Mouse (Mus musculus) thymus, postnatal 4 days (tissue): ENCODE measurements at regions not wholly inside any gene's neighbourhood (a gene's known extent, or its start where the extent isn't known, plus 50 kb on each side); places are given as distances from the start of the nearest gene placed in this dataset.
A peak's percentile ranks its signal among the peaks of the same experiment; 100 is the strongest.

ENCODE experiments used
- DNase-seq: peaks from one replicate; pipeline ENCODE4 v3.0.0; 2021

- no peak for DNase-seq
Observed at GRCm38 (mm10) chr13:46116576-46116975, 151.8 kb upstream of the Atxn1 start.

GRCm38 (mm10) chr13:46104971-46105370 is 140.2 kb upstream of the Atxn1 start:
- DNase-seq: no peak

GRCm38 (mm10) chr13:46098621-46099020 is 133.8 kb upstream of the Atxn1 start:
- DNase-seq: no peak

DNA sequence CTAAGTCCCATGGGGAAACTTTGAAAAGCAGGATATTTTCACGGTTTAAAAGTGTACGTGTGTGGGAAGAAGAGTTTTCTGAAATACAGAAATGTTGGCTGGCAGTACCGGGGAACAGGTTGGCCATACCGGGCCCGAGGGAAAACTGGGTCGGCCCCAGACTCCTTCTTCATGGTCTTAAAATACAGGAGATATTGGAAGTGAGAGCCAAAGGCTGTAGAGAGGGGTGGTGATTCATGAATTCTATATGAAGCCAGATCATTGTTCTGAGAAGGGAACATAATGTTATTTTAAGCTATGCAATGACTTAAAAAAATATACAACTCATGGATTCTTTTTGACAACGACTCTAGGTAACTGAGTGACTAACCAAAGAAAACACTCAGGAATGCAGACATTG is 133.3 kb upstream of the Atxn1 start:
- DNase-seq: no peak

DNA sequence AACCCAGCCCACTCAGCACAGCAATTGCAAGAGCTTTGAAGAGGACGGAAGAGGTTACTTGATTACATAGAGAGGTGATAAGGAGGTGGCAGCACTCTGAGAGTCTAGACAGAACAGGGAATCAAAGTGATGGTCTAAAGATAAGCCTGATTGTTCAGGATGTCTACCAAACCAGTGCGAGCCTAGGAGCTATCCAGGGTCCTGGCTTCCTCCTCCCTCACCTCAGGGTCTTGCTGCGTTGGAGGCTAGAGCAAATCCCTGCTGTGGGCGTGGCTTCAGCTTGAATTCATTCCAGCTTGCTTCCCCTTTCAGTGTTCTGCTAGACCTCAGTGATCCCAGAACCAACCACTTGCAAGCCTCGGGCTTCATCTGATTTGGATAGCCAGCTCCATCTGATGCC is 132.2 kb upstream of the Atxn1 start:
- DNase-seq: peak; percentile 26

GRCm38 (mm10) chr13:46096416-46096815 is 131.6 kb upstream of the Atxn1 start:
- DNase-seq: no peak

- DNase-seq: no peak
Observed at GRCm38 (mm10) chr13:46092787-46093186, 128.0 kb upstream of the Atxn1 start.

DNA sequence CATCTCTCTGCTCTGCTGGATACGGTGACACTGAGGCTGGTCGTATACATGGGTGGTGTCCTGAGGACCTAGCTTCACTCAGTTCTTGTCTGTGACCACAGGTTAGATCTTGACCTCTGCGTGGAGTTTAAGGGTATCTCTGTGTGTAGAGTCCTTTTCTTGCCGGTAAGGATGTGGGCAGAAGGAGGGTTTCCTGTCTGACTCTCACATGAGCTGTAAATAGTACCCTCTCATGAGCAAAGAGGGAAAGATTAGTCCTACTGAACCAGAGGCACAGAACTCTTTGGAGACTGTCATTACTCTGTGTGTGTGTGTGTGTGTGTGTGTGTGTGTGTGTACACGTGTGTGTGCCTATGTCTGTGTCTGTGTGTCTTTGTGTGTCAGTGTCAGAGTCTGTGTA is 126.3 kb upstream of the Atxn1 start:
- DNase-seq: no peak

DNA sequence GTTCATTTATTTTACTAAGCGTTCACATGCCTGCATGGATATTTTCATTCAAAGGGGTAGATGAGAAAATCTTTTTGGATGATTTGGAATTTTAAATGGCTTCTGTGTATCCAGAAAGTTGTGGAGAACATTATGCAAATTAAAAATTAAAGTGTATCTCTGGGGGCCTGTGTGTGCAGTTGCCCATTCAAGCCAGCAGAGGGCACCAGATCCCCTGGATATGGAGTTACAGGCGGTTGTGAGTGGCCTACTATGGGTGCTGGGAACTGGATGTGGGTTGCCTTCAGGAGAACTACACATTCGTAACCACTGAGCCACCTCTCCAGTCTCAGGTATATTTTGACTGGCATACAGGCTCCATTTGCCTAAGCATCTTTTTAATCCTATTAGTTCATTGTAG is 123.4 kb upstream of the Atxn1 start:
- peak; percentile 17 for DNase-seq

GRCm38 (mm10) chr13:46087663-46088062 is 122.9 kb upstream of the Atxn1 start:
- no peak for DNase-seq

- DNase-seq: no peak
Observed at GRCm38 (mm10) chr13:46076879-46077278, 112.1 kb upstream of the Atxn1 start.

DNA sequence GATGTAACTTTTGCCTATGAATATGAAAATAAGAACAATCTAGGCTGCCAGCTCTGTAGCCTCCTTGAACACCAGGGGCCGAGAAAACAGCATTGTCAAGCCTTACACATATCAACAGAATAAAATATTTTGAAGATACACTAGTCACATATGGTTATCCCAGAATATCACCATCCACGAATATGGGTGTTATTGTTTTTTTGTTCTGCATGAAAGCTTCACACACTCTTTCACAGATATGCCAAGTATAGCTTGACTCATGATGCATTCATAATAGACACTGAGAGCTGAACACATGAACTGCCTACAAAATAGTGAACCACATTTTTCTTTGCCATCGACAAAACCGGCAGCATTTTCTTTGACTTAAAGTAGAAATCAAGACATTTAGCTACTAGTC is 106.9 kb upstream of the Atxn1 start:
- DNase-seq: no peak

DNA sequence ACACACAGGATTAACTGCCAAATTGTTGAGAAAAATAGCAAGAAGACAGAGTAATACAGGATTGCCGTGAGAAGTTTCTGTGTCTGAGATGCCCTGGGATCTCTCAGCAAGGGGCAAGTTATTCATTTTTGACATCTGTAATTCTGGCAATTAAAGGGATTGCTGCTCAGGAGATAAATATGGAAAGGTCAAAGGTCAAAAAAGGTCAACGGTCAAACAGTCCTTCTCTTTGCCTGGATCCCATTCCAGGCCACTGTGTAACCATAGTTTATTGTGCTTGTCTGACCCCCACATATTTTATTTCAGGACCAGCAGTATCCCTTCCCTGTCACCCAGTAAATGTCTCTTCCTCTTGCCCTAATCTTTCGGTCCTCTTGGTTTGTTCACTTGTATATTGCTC is 104.8 kb upstream of the Atxn1 start:
- no peak for DNase-seq

- no peak for DNase-seq
Observed at GRCm38 (mm10) chr13:46062758-46063157, 98.0 kb upstream of the Atxn1 start.

DNA sequence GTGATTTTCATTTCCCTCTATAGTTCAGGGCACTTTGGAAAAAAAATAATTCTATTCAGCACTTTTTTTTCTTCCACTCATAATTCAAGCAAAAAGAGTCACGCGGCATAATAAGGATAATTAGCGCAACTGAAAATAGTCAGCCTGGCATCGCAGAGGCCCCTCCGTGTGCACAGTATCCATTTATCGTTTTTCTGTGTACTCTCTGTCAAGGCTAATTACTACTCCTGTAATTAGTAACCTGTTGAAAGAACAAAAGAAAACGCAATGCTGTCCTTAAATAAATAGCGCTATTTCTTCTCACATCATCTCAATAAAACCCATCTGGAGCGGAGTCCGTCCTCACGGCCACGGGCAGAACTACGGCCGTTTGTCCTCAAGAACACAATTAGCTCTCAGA is 95.1 kb upstream of the Atxn1 start:
- no peak for DNase-seq

DNA sequence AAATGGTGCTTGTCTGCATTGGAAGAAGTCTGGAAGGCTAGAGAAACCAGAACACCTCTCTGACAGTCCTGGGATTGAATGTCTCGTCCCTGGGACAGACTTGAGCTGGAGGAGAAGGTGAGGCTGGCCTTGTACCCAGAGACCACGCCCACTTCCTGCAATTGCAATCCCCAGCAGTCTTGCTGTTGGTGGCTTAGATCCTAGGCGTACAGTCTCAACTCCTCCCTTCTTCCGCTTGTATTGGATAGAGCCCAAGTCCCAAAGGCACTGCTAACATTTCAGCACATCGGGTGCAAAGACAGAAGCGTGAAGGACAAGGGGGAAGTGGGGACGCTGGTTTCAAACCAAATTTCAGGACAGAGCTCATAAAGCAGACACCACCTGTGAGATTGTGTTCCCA is 94.1 kb upstream of the Atxn1 start:
- DNase-seq: peak; percentile 48

GRCm38 (mm10) chr13:46058341-46058740 is 93.5 kb upstream of the Atxn1 start:
- no peak for DNase-seq

DNA sequence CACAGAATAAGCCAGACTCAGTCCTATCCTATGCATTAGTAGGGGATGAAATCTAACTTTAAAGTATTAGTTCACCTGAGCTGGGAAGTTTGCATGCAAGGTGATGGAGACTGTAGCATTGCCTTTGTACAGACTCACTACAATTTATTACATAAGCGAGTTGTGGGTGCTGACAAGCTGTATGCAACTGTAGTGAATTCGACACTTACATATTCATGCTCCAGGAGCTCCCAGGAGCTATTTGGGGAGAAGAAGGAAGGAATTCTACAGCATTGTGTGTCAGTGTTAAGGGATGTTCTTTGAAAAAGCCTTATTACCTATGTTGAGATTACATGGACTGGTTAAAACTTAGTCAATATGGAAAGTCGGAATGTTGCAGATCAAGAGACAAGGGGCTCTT is 90.6 kb upstream of the Atxn1 start:
- no peak for DNase-seq

GRCm38 (mm10) chr13:46043568-46043967 is 78.8 kb upstream of the Atxn1 start:
- no peak for DNase-seq

- peak; percentile 12 for DNase-seq
Observed at GRCm38 (mm10) chr13:46043016-46043415, 78.2 kb upstream of the Atxn1 start.

GRCm38 (mm10) chr13:46042224-46042623 is 77.4 kb upstream of the Atxn1 start:
- no peak for DNase-seq

GRCm38 (mm10) chr13:46041475-46041874 is 76.7 kb upstream of the Atxn1 start:
- no peak for DNase-seq

GRCm38 (mm10) chr13:46040062-46040461 is 75.3 kb upstream of the Atxn1 start:
- DNase-seq: no peak

DNA sequence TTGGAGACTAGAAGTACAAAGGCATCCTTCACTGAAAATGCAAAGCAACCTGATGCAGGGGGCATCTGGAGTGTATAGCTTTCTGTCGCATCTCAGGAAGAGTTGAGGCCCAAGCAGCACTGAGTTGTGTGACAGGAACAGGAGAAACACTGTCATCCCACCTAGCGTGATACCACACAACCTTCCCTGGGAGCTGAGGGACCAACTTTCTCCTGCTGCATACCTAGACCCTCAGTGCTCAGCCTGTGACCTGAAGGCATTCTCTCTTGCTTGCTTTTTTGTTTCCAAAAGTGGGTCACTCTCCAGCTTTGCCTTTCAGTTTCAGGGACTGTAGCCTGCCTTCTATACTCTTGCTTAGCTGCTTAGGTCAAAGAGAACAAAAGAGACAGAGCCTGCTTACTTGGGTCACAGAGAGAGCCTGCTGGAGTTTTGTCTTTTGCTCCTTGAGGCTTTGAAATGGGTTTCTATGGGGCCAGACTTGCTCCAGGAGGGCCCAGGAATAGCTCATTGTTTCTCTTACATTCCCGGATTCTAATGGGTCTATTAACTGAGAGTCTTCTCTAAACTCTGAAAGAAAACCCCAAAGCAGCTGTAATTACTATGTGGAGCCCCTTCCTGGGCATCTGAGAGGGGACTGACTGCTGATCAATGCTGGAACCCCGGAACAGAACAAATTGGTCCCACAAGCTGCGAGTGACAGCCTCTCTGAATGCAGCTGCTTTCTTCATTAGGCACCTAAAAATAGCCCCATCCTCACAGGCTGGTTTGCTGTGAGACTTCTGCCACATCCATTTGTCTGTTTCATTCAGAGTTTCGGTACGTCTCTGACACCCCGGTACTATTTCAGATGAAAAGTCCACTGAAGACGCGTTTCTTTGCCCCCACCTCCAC is 73.9 kb upstream of the Atxn1 start:
- no peak for DNase-seq

- no peak for DNase-seq
Observed at GRCm38 (mm10) chr13:46032281-46032680, 67.5 kb upstream of the Atxn1 start.
